Mouse (Mus musculus): ENCODE measurements around the gene Tmsb15l. TPM values are rescaled to one million over a fixed set of nuclear protein-coding genes. Genes with fewer than 3 reads are reported as not detected.

Tmsb15l gene
- 0.98 TPM for total RNA-seq (2023)

DNA sequence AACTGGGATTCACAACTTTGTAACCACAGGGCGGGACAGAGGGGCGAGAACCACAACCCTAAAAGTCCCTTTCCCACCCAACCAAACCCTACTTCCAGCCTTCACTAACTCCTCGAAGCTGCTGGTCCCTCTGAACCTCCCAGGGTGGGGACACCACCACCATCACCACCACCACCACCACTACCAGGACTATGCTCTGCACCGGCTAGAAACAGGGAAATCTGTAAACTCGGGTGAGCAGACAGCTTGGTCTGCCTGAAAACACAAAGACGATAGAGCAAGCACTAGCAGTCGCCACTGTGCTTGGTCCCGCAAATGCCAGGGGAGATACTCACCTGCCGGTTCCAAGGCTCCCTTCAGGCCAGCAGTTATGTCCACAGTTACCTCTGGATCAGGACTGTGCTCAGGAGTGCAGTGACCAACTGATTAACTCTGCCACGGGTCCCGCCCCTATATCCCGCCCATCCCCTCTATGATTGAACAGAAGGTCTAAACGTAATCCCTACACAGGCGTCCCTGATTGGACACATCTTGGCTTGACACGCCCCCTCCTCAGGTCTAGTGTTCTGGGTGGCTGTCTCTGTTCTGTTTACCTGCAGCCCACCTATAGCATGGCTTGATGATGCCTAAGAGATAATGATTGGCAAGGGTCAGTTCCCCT lies at the start of gene Tmsb15l, which contains the start of gene Tmsb15b1:
Gene Tmsb15l (minus strand): TSS at position 446 of the 661 bp plus-strand sequence.
Gene Tmsb15b1 (minus strand): TSS at position 451 of the 661 bp plus-strand sequence.

DNA sequence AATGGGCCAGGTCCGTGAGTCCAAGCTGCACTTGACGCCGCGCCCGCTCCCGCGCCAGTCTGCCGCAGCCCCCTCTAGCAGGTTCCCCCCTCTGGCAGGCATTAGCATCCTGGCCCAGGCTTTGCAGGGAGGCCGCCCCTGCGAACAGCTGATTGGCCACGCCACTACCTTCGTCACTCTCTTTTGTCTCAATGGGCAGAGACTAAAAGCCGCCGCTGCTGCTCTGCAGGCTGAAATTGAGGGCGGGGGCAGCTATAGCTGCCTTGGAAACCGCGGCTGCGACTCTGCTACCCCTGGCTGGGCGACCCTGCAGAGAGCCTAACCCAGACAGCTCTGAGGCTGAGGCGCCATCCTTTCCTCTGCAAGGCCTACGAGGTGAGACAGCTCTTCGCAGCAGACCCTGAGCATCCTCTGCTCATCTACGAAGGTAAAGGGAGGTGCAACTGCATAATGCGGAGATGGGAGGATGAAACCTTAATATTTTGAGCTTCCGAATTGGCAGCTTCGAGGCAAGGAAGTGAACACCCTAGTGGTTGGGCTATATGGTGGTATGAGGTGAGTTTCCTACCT lies 16.4 kb upstream of the Tmsb15l start, which contains the start of gene Zcchc18:
Gene Zcchc18 (plus strand): TSS at position 178 of the 570 bp plus-strand sequence.

DNA sequence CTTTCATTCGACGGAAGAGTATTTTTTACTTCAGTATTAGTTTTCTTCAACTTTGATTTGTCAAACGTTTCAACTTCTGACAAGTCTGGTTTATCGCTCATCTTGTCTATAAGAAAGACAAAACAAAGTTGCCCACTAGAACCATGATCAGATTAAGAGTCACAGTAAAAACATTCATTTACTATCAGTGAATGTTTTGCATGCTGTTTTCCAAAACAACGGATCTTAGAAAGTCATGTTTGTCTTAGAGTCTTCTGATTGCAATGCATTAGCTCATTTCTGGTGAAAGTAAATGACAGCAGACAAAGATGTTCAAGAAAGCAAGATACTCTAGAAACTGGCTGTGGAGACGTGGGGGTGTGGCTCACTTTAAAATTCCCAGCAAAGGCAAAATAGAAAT lies 1.3 kb downstream of the Tmsb15l start, which contains the start of gene Tmsb15b2:
Gene Tmsb15b2 (minus strand): TSS at position 101 of the 400 bp plus-strand sequence.

DNA sequence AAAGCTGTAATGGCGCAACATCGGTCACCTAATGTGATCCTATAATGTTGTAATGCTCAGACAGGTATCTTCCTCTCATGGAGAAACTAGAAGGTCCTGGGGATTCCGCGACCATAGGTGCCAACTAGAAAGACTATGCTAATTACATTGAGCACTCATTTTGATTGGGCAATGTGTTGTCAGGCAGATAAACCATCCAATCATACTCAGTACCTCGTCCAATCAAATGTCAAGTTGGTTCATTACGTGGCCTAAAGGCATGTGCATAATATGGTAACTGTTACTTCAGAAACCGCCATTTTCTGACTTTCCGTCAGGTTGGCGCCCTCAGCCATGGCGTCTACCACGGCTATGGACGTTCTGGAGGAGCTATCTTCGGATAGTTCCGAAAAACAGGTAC lies 49.6 kb downstream of the Tmsb15l start, which contains the start of gene H2bfm:
Gene H2bfm (plus strand): TSS at position 295 of the 400 bp plus-strand sequence.

Other genes with a start within 250 kb of the Tmsb15l start
- 128 TPM for gene Morf4l2, start 233.2 kb downstream of the Tmsb15l start, total RNA-seq (2023)
- gene Glra4, start 196.7 kb downstream of the Tmsb15l start, total RNA-seq (2023) = not detected
- 4.8 TPM for gene Plp1, start 154.2 kb downstream of the Tmsb15l start, total RNA-seq (2023)
- not detected for gene Rab9b, start 108.1 kb downstream of the Tmsb15l start, total RNA-seq (2023)
- gene H2bfm, start 49.5 kb downstream of the Tmsb15l start, total RNA-seq (2023) = not detected
- gene Tmsb15b2, start 1.4 kb downstream of the Tmsb15l start, total RNA-seq (2023) = 7.5 TPM
- gene Tmsb15b1, start within 50 bp of the Tmsb15l start, total RNA-seq (2023) = 3.5 TPM
- 1.7 TPM for gene Zcchc18, start 16.3 kb upstream of the Tmsb15l start, total RNA-seq (2023)
- 16.5 TPM for gene Slc25a53, start 61.4 kb upstream of the Tmsb15l start, total RNA-seq (2023)
- 7.3 TPM for gene Fam199x, start 72.7 kb upstream of the Tmsb15l start, total RNA-seq (2023)
- gene Esx1, start 145.2 kb upstream of the Tmsb15l start, total RNA-seq (2023) = not detected

All from CD4-positive naive resting alpha-beta T cell, adult 57 days (primary cell).